Mouse (Mus musculus): ENCODE results near the gene Pnkd. TPM values are rescaled to one million over a fixed set of nuclear protein-coding genes. Genes with fewer than 3 reads are reported as not detected.

Gene Pnkd
- polyA plus RNA-seq, 1 experiment from 2014 or later: 225 TPM

- Histone ChIP-seq H3K4me2 (0 out of 2 replicates have a peak within 1 kb of the TSS, but pooled peaks have one; percentile 1), H3K4me3 (ENCODE audit: low read depth, low read length) (no peak within 1 kb of the TSS), H3K36me3 (ENCODE audit: control insufficient read depth, insufficient read depth, low read length) (no peaks in the 10 kb centered on the region), H3K9ac (ENCODE audit: low read depth, low read length) (no peak within 1 kb of the TSS), H3K9me3 (replicated peaks; ENCODE audit: control insufficient read depth, low read length) (no peaks in the 10 kb centered on the region), H3K27ac (ENCODE audit: low read depth, low read length) (no peak within 1 kb of the TSS), H3K27me3 (ENCODE audit: control insufficient read depth, insufficient read depth, low read length) (no peaks in the 10 kb centered on the region), H3K4me1 (ENCODE audit: control insufficient read depth, insufficient read depth, low read length) (0 out of 2 replicates have a peak, but pooled peaks cover 2% of the 10 kb centered on the region)
- no peak; the same call in 1 of the 2 replicates for ATAC-seq (replicated peaks; ENCODE audit: insufficient number of reproducible peaks, low FRiP score, low TSS enrichment)
- 8% methylated on average over 2 of the region's 2 CpGs for whole genome bisulfite sequencing (ENCODE audit: insufficient replicate concordance)
Observed at GRCm38 (mm10) chr1:74361812-74362211, 77.1 kb downstream of the Pnkd start, which contains the start of gene Catip. Catip (plus strand) TSS chr1:74362108.

- Histone ChIP-seq H3K36me3 (ENCODE audit: control insufficient read depth, insufficient read depth, low read length) (no peaks in the 10 kb centered on the region), H3K27me3 (ENCODE audit: control insufficient read depth, insufficient read depth, low read length) (no peaks in the 10 kb centered on the region), H3K4me3 (ENCODE audit: low read depth, low read length) (no peak overlapping the region), H3K4me2 (0 out of 2 replicates have a peak overlapping the region, but pooled peaks have one; percentile 1), H3K9ac (ENCODE audit: low read depth, low read length) (no peak overlapping the region; the same call in 1 of the 2 replicates), H3K4me1 (ENCODE audit: control insufficient read depth, insufficient read depth, low read length) (0 out of 2 replicates have a peak, but pooled peaks cover 2% of the 10 kb centered on the region), H3K9me3 (replicated peaks; ENCODE audit: control insufficient read depth, low read length) (no peaks in the 10 kb centered on the region), H3K27ac (ENCODE audit: low read depth, low read length) (no peak overlapping the region)
- 51% methylated on average over 17 of the region's 17 CpGs for WGBS (ENCODE audit: insufficient replicate concordance)
- no peak for ATAC-seq (replicated peaks; ENCODE audit: insufficient number of reproducible peaks, low FRiP score, low TSS enrichment)
Observed at GRCm38 (mm10) chr1:74362325-74363229, 77.8 kb downstream of the Pnkd start.

GRCm38 (mm10) chr1:74363437-74363836 lies 78.7 kb downstream of the Pnkd start:
- H3K4me2 ChIP-seq: no peak overlapping the region
- no peak for ATAC-seq (replicated peaks; ENCODE audit: insufficient number of reproducible peaks, low FRiP score, low TSS enrichment)
- no peaks in the 10 kb centered on the region for H3K27me3 ChIP-seq (ENCODE audit: control insufficient read depth, insufficient read depth, low read length)
- H3K9ac ChIP-seq (ENCODE audit: low read depth, low read length): peak overlapping the region; percentile 5; the same call in 1 of the 2 replicates
- WGBS (ENCODE audit: insufficient replicate concordance): 61% methylated on average over 5 of the region's 5 CpGs
- no peaks in the 10 kb centered on the region for H3K9me3 ChIP-seq (replicated peaks; ENCODE audit: control insufficient read depth, low read length)
- H3K4me3 ChIP-seq (ENCODE audit: low read depth, low read length): no peak overlapping the region
- H3K4me1 ChIP-seq (ENCODE audit: control insufficient read depth, insufficient read depth, low read length): peaks cover 6% of the 10 kb centered on the region
- H3K27ac ChIP-seq (ENCODE audit: low read depth, low read length): no peak overlapping the region
- H3K36me3 ChIP-seq (ENCODE audit: control insufficient read depth, insufficient read depth, low read length): no peaks in the 10 kb centered on the region

- H3K4me3 ChIP-seq (ENCODE audit: low read depth, low read length): no peak overlapping the region
- no peak overlapping the region for H3K4me2 ChIP-seq
- WGBS (ENCODE audit: insufficient replicate concordance): 67% methylated on average over 8 of the region's 8 CpGs
- no peaks in the 10 kb centered on the region for H3K9me3 ChIP-seq (replicated peaks; ENCODE audit: control insufficient read depth, low read length)
- H3K27ac ChIP-seq (ENCODE audit: low read depth, low read length): no peak overlapping the region
- no peaks in the 10 kb centered on the region for H3K36me3 ChIP-seq (ENCODE audit: control insufficient read depth, insufficient read depth, low read length)
- no peak for ATAC-seq (replicated peaks; ENCODE audit: insufficient number of reproducible peaks, low FRiP score, low TSS enrichment)
- no peaks in the 10 kb centered on the region for H3K27me3 ChIP-seq (ENCODE audit: control insufficient read depth, insufficient read depth, low read length)
- H3K9ac ChIP-seq (ENCODE audit: low read depth, low read length): no peak overlapping the region
- peaks cover 6% of the 10 kb centered on the region for H3K4me1 ChIP-seq (ENCODE audit: control insufficient read depth, insufficient read depth, low read length)
Observed at GRCm38 (mm10) chr1:74364270-74364669, 79.5 kb downstream of the Pnkd start.

GRCm38 (mm10) chr1:74367886-74368645 lies 83.3 kb downstream of the Pnkd start:
- no peaks in the 10 kb centered on the region for H3K27me3 ChIP-seq (ENCODE audit: control insufficient read depth, insufficient read depth, low read length)
- peaks cover 4% of the 10 kb centered on the region for H3K4me1 ChIP-seq (ENCODE audit: control insufficient read depth, insufficient read depth, low read length)
- ATAC-seq (replicated peaks; ENCODE audit: insufficient number of reproducible peaks, low FRiP score, low TSS enrichment): 0 out of 2 replicates have a peak, but pooled peaks have one; percentile 67

GRCm38 (mm10) chr1:74370040-74370439 lies 85.3 kb downstream of the Pnkd start:
- Histone ChIP-seq H3K4me2 (no peak overlapping the region), H3K4me1 (ENCODE audit: control insufficient read depth, insufficient read depth, low read length) (peaks cover 4% of the 10 kb centered on the region), H3K4me3 (ENCODE audit: low read depth, low read length) (no peak overlapping the region), H3K27ac (ENCODE audit: low read depth, low read length) (no peak overlapping the region), H3K9me3 (replicated peaks; ENCODE audit: control insufficient read depth, low read length) (no peaks in the 10 kb centered on the region), H3K36me3 (ENCODE audit: control insufficient read depth, insufficient read depth, low read length) (no peaks in the 10 kb centered on the region), H3K27me3 (ENCODE audit: control insufficient read depth, insufficient read depth, low read length) (no peaks in the 10 kb centered on the region), H3K9ac (ENCODE audit: low read depth, low read length) (no peak overlapping the region)
- WGBS (ENCODE audit: insufficient replicate concordance): 43% methylated on average over 4 of the region's 4 CpGs
- no peak for ATAC-seq (replicated peaks; ENCODE audit: insufficient number of reproducible peaks, low FRiP score, low TSS enrichment)

More at GRCm38 (mm10) chr1:74367886-74368645, 83.3 kb downstream of the Pnkd start:
- no peak overlapping the region for H3K27ac ChIP-seq (ENCODE audit: low read depth, low read length)
- peak overlapping the region; percentile 58 for H3K9ac ChIP-seq (ENCODE audit: low read depth, low read length)
- peak overlapping the region; percentile 43 for H3K4me3 ChIP-seq (ENCODE audit: low read depth, low read length)
- no peaks in the 10 kb centered on the region for H3K36me3 ChIP-seq (ENCODE audit: control insufficient read depth, insufficient read depth, low read length)
- peak overlapping the region; percentile 73 for H3K4me2 ChIP-seq
- WGBS (ENCODE audit: insufficient replicate concordance): 7% methylated on average over 34 of the region's 34 CpGs
- H3K9me3 ChIP-seq (replicated peaks; ENCODE audit: control insufficient read depth, low read length): no peaks in the 10 kb centered on the region

GRCm38 (mm10) chr1:74373372-74373771 lies 88.6 kb downstream of the Pnkd start:
- no peaks in the 10 kb centered on the region for H3K36me3 ChIP-seq (ENCODE audit: control insufficient read depth, insufficient read depth, low read length)
- H3K4me1 ChIP-seq (ENCODE audit: control insufficient read depth, insufficient read depth, low read length): no peaks in the 10 kb centered on the region
- no peaks in the 10 kb centered on the region for H3K27me3 ChIP-seq (ENCODE audit: control insufficient read depth, insufficient read depth, low read length)
- no peaks in the 10 kb centered on the region for H3K9me3 ChIP-seq (replicated peaks; ENCODE audit: control insufficient read depth, low read length)
- H3K9ac ChIP-seq (ENCODE audit: low read depth, low read length): no peak overlapping the region
- no peak overlapping the region for H3K27ac ChIP-seq (ENCODE audit: low read depth, low read length)
- H3K4me2 ChIP-seq: no peak overlapping the region
- WGBS (ENCODE audit: insufficient replicate concordance): 69% methylated on average over 4 of the region's 4 CpGs
- ATAC-seq (replicated peaks; ENCODE audit: insufficient number of reproducible peaks, low FRiP score, low TSS enrichment): no peak
- H3K4me3 ChIP-seq (ENCODE audit: low read depth, low read length): no peak overlapping the region

GRCm38 (mm10) chr1:74374980-74375379 lies 90.2 kb downstream of the Pnkd start, which contains the start of gene Slc11a1:
Slc11a1 (plus strand) TSS chr1:74375195.
- WGBS (ENCODE audit: insufficient replicate concordance): 71% methylated on average over 8 of the region's 8 CpGs
- Histone ChIP-seq H3K9ac (ENCODE audit: low read depth, low read length) (no peak within 1 kb of the TSS), H3K9me3 (replicated peaks; ENCODE audit: control insufficient read depth, low read length) (no peaks in the 10 kb centered on the region), H3K27me3 (ENCODE audit: control insufficient read depth, insufficient read depth, low read length) (no peaks in the 10 kb centered on the region), H3K4me3 (ENCODE audit: low read depth, low read length) (no peak within 1 kb of the TSS), H3K36me3 (ENCODE audit: control insufficient read depth, insufficient read depth, low read length) (no peaks in the 10 kb centered on the region), H3K27ac (ENCODE audit: low read depth, low read length) (no peak within 1 kb of the TSS), H3K4me1 (ENCODE audit: control insufficient read depth, insufficient read depth, low read length) (no peaks in the 10 kb centered on the region), H3K4me2 (no peak within 1 kb of the TSS)
- ATAC-seq (replicated peaks; ENCODE audit: insufficient number of reproducible peaks, low FRiP score, low TSS enrichment): no peak
